Mouse (Mus musculus) olfactory bulb, adult 2 months (tissue): Measurements from ENCODE around the gene Sh3d21.

Source experiments
- CTCF ChIP-seq: fragments of 200-500 bp; IDR thresholded peaks from 2 replicates; pipeline ENCODE4 v1.5.1; 2012; ENCODE audit warnings: low read depth, mild to moderate bottlenecking, low read length, moderate library complexity; ENCODE audit not compliant: insufficient read depth
- POLR2A ChIP-seq: fragments of 200-500 bp; IDR thresholded peaks from 2 replicates; pipeline ENCODE4 v1.6.1; 2012; ENCODE audit warnings: mild to moderate bottlenecking, low read depth, low read length, moderate library complexity; ENCODE audit not compliant: insufficient read depth

DNA sequence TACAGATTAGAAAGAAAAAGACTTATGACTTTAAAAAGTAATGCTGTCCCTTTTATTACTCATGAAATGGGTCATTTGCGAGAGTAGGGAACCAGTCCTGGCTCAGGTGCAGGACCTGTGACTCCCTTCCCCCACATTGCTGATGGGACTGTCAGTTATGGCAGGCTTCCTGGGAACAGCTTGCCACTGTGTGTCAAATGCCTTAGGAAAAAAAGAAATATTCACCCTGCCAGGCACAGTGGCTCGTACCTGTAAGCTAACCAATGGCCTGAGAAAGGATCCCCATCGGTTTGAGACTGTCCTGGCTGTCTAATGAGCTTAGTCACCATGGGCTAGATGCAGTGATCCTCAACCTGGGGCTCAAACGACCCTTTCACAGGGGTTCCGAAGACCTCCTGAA lies 43.2 kb downstream of the Sh3d21 start:
- TF ChIP-seq CTCF (no peak), POLR2A (no peak)
